Mouse (Mus musculus): Measurements from ENCODE around the gene Milr1. TPM values are rescaled to one million over a fixed set of nuclear protein-coding genes. Genes with fewer than 3 reads are reported as not detected.

Milr1 gene
- polyA plus RNA-seq, 1 experiment from 2014 or later = 0.66 TPM

GRCm38 (mm10) chr11:106753314-106753713 is 2.3 kb downstream of the Milr1 start:
- H3K27me3 ChIP-seq = no peaks in the 10 kb centered on the region
- no peaks in the 10 kb centered on the region for H3K36me3 ChIP-seq
- ATAC-seq (ENCODE audit: insufficient number of reproducible peaks, insufficient read depth, low FRiP score, low TSS enrichment, low read depth) = no peak
- no peak overlapping the region for H3K9ac ChIP-seq (replicated peaks)
- 86% methylated on average over 6 of the region's 6 CpGs for WGBS
- no peaks in the 10 kb centered on the region for H3K9me3 ChIP-seq
- no peaks in the 10 kb centered on the region for H3K4me1 ChIP-seq (replicated peaks)
- no peak overlapping the region for H3K4me3 ChIP-seq (replicated peaks)
- H3K27ac ChIP-seq = no peak overlapping the region
- no peak overlapping the region for H3K4me2 ChIP-seq

GRCm38 (mm10) chr11:106755583-106755982 is 4.6 kb downstream of the Milr1 start:
- H3K27me3 ChIP-seq = no peaks in the 10 kb centered on the region
- no peaks in the 10 kb centered on the region for H3K36me3 ChIP-seq
- H3K9me3 ChIP-seq = no peaks in the 10 kb centered on the region
- no peak overlapping the region for H3K4me2 ChIP-seq
- H3K27ac ChIP-seq = no peak overlapping the region
- H3K4me1 ChIP-seq (replicated peaks) = no peaks in the 10 kb centered on the region
- 77% methylated on average over 5 of the region's 5 CpGs for WGBS
- H3K4me3 ChIP-seq (replicated peaks) = no peak overlapping the region
- ATAC-seq (ENCODE audit: insufficient number of reproducible peaks, insufficient read depth, low FRiP score, low TSS enrichment, low read depth) = no peak
- no peak overlapping the region for H3K9ac ChIP-seq (replicated peaks)

GRCm38 (mm10) chr11:106759028-106759427 is 8.0 kb downstream of the Milr1 start:
- no peaks in the 10 kb centered on the region for H3K36me3 ChIP-seq
- WGBS = 92% methylated on average over 3 of the region's 3 CpGs
- no peaks in the 10 kb centered on the region for H3K9me3 ChIP-seq
- no peak overlapping the region for H3K27ac ChIP-seq
- no peak overlapping the region for H3K4me3 ChIP-seq (replicated peaks)
- no peaks in the 10 kb centered on the region for H3K27me3 ChIP-seq
- H3K9ac ChIP-seq (replicated peaks) = no peak overlapping the region
- no peak overlapping the region for H3K4me2 ChIP-seq
- H3K4me1 ChIP-seq (replicated peaks) = peaks cover 9% of the 10 kb centered on the region; the same call in 1 of the 2 replicates
- ATAC-seq (ENCODE audit: insufficient number of reproducible peaks, insufficient read depth, low FRiP score, low TSS enrichment, low read depth) = no peak

- Histone ChIP-seq H3K9ac (replicated peaks) (no peak overlapping the region), H3K36me3 (peaks cover 11% of the 10 kb centered on the region; the same call in 1 of the 2 replicates), H3K27me3 (no peaks in the 10 kb centered on the region), H3K9me3 (no peaks in the 10 kb centered on the region), H3K4me1 (replicated peaks) (peaks cover 9% of the 10 kb centered on the region; the same call in 1 of the 2 replicates), H3K4me2 (no peak overlapping the region), H3K27ac (no peak overlapping the region), H3K4me3 (replicated peaks) (no peak overlapping the region)
- no peak for ATAC-seq (ENCODE audit: insufficient number of reproducible peaks, insufficient read depth, low FRiP score, low TSS enrichment, low read depth)
- WGBS = 90% methylated on average over 5 of the region's 5 CpGs
Observed at GRCm38 (mm10) chr11:106760511-106760910, 9.5 kb downstream of the Milr1 start.

- ATAC-seq (ENCODE audit: insufficient number of reproducible peaks, insufficient read depth, low FRiP score, low TSS enrichment, low read depth) = peak; percentile 60; the same call in 1 of the 2 replicates
- H3K27ac ChIP-seq = peak overlapping the region; percentile 54
- no peaks in the 10 kb centered on the region for H3K27me3 ChIP-seq
- peaks cover 27% of the 10 kb centered on the region for H3K36me3 ChIP-seq
- 39% methylated on average over 5 of the region's 5 CpGs for whole genome bisulfite sequencing
- H3K4me1 ChIP-seq (replicated peaks) = peaks cover 9% of the 10 kb centered on the region; the same call in 1 of the 2 replicates
- no peak overlapping the region for H3K4me2 ChIP-seq
- H3K9ac ChIP-seq (replicated peaks) = 0 out of 2 replicates have a peak overlapping the region, but pooled peaks have one; percentile 23
- no peaks in the 10 kb centered on the region for H3K9me3 ChIP-seq
- H3K4me3 ChIP-seq (replicated peaks) = no peak overlapping the region
Observed at GRCm38 (mm10) chr11:106762139-106762799, 11.2 kb downstream of the Milr1 start.

- peaks cover 9% of the 10 kb centered on the region; the same call in 1 of the 2 replicates for H3K4me1 ChIP-seq (replicated peaks)
- peaks cover 32% of the 10 kb centered on the region for H3K36me3 ChIP-seq
- 72% methylated on average over 9 of the region's 9 CpGs for WGBS
- no peaks in the 10 kb centered on the region for H3K27me3 ChIP-seq
- H3K4me3 ChIP-seq (replicated peaks) = no peak overlapping the region
- ATAC-seq (ENCODE audit: insufficient number of reproducible peaks, insufficient read depth, low FRiP score, low TSS enrichment, low read depth) = no peak
- peaks cover 4% of the 10 kb centered on the region for H3K9me3 ChIP-seq
- H3K9ac ChIP-seq (replicated peaks) = no peak overlapping the region
- H3K4me2 ChIP-seq = no peak overlapping the region
- peak overlapping the region; percentile 54 for H3K27ac ChIP-seq
Observed at GRCm38 (mm10) chr11:106762800-106763185, 11.8 kb downstream of the Milr1 start.

- H3K4me1 ChIP-seq (replicated peaks) = peaks cover 9% of the 10 kb centered on the region; the same call in 1 of the 2 replicates
- no peak overlapping the region for H3K27ac ChIP-seq
- no peak overlapping the region for H3K4me2 ChIP-seq
- H3K9me3 ChIP-seq = peaks cover 6% of the 10 kb centered on the region
- ATAC-seq (ENCODE audit: insufficient number of reproducible peaks, insufficient read depth, low FRiP score, low TSS enrichment, low read depth) = no peak
- peaks cover 71% of the 10 kb centered on the region for H3K36me3 ChIP-seq
- H3K27me3 ChIP-seq = no peaks in the 10 kb centered on the region
- WGBS = 94% methylated on average over 4 of the region's 4 CpGs
- no peak overlapping the region for H3K4me3 ChIP-seq (replicated peaks)
- no peak overlapping the region for H3K9ac ChIP-seq (replicated peaks)
Observed at GRCm38 (mm10) chr11:106766611-106767162, 15.7 kb downstream of the Milr1 start.

- Histone ChIP-seq H3K4me2 (no peak overlapping the region), H3K4me3 (replicated peaks) (no peak overlapping the region), H3K27me3 (no peaks in the 10 kb centered on the region), H3K4me1 (replicated peaks) (peaks cover 7% of the 10 kb centered on the region; the same call in 1 of the 2 replicates), H3K9ac (replicated peaks) (no peak overlapping the region), H3K36me3 (peaks cover 79% of the 10 kb centered on the region), H3K27ac (no peak overlapping the region), H3K9me3 (peaks cover 6% of the 10 kb centered on the region)
- ATAC-seq (ENCODE audit: insufficient number of reproducible peaks, insufficient read depth, low FRiP score, low TSS enrichment, low read depth) = no peak
- 88% methylated on average over 4 of the region's 4 CpGs for WGBS
Observed at GRCm38 (mm10) chr11:106767516-106767915, 16.5 kb downstream of the Milr1 start.

GRCm38 (mm10) chr11:106770195-106770974 is 19.4 kb downstream of the Milr1 start:
- Histone ChIP-seq H3K9ac (replicated peaks) (no peak overlapping the region), H3K27ac (no peak overlapping the region), H3K9me3 (peaks cover 6% of the 10 kb centered on the region), H3K4me2 (no peak overlapping the region), H3K4me1 (replicated peaks) (no peaks in the 10 kb centered on the region), H3K4me3 (replicated peaks) (no peak overlapping the region), H3K36me3 (peaks cover 98% of the 10 kb centered on the region), H3K27me3 (no peaks in the 10 kb centered on the region)
- ATAC-seq (ENCODE audit: insufficient number of reproducible peaks, insufficient read depth, low FRiP score, low TSS enrichment, low read depth) = no peak
- WGBS = 95% methylated on average over 9 of the region's 9 CpGs

GRCm38 (mm10) chr11:106773061-106773460 is 22.0 kb downstream of the Milr1 start:
- no peak overlapping the region for H3K27ac ChIP-seq
- peaks cover 88% of the 10 kb centered on the region for H3K36me3 ChIP-seq
- no peaks in the 10 kb centered on the region for H3K27me3 ChIP-seq
- WGBS = 93% methylated on average over 9 of the region's 9 CpGs
- no peak overlapping the region for H3K4me3 ChIP-seq (replicated peaks)
- H3K9ac ChIP-seq (replicated peaks) = no peak overlapping the region
- ATAC-seq (ENCODE audit: insufficient number of reproducible peaks, insufficient read depth, low FRiP score, low TSS enrichment, low read depth) = no peak
- H3K4me2 ChIP-seq = no peak overlapping the region
- H3K4me1 ChIP-seq (replicated peaks) = no peaks in the 10 kb centered on the region; the same call in 1 of the 2 replicates
- no peaks in the 10 kb centered on the region; the same call in 1 of the 2 replicates for H3K9me3 ChIP-seq

- Histone ChIP-seq H3K4me3 (replicated peaks) (no peak overlapping the region), H3K4me1 (replicated peaks) (peaks cover 7% of the 10 kb centered on the region; the same call in 1 of the 2 replicates), H3K27me3 (no peaks in the 10 kb centered on the region), H3K36me3 (peaks cover 68% of the 10 kb centered on the region), H3K9me3 (no peaks in the 10 kb centered on the region), H3K4me2 (no peak overlapping the region), H3K9ac (replicated peaks) (no peak overlapping the region), H3K27ac (no peak overlapping the region)
- WGBS = 92% methylated on average over 4 of the region's 4 CpGs
- no peak for ATAC-seq (ENCODE audit: insufficient number of reproducible peaks, insufficient read depth, low FRiP score, low TSS enrichment, low read depth)
Observed at GRCm38 (mm10) chr11:106776960-106777359, 25.9 kb downstream of the Milr1 start.

All from limb, embryonic 12.5 days (tissue).